Mouse (Mus musculus) stomach, embryonic 14.5 days (tissue): ENCODE results near the gene Ndufb6. TPM values are rescaled to one million over a fixed set of nuclear protein-coding genes. Genes with fewer than 3 reads are reported as not detected.
A peak's percentile ranks its signal among the peaks of the same experiment; 100 is the strongest.

Experiments used
- ATAC-seq: fragments of 200-750 bp; cut with Nextera tagmentation; 2 replicates; pipeline ENCODE4 v1.8.0; 2017; ENCODE audit warnings: low read depth, moderate TSS enrichment; ENCODE audit not compliant: insufficient number of reproducible peaks, insufficient read depth, low FRiP score
- H3K27ac ChIP-seq: fragments of 300-500 bp; sonication (generic); 2 replicates; pipeline ENCODE4 v1.5.1; 2014; ENCODE audit warnings: mild to moderate bottlenecking, low read length, moderate library complexity, mixed read lengths
- H3K27me3 ChIP-seq: fragments of 300-500 bp; sonication (generic); 2 replicates; pipeline ENCODE4 v1.6.1; 2014; ENCODE audit warnings: low read length, control low read depth, mixed read lengths; ENCODE audit not compliant: control insufficient read depth, insufficient read depth
- H3K36me3 ChIP-seq: fragments of 300-500 bp; sonication (generic); 2 replicates; pipeline ENCODE4 v1.6.1; 2014; ENCODE audit warnings: mild to moderate bottlenecking, control low read depth, low read length, moderate library complexity, mixed read lengths; ENCODE audit not compliant: control insufficient read depth, insufficient read depth
- H3K4me1 ChIP-seq: fragments of 300-500 bp; sonication (generic); 2 replicates; pipeline ENCODE4 v1.6.1; 2014; ENCODE audit warnings: low read length, control low read depth, mixed read lengths; ENCODE audit not compliant: control insufficient read depth, insufficient read depth
- H3K4me2 ChIP-seq: fragments of 300-500 bp; sonication (generic); replicated peaks from 2 replicates; pipeline ENCODE4 v1.6.1; 2014; ENCODE audit warnings: low read depth, low read length, control low read depth
- H3K4me3 ChIP-seq: fragments of 300-500 bp; sonication (generic); 2 replicates; pipeline ENCODE4 v1.5.1; 2014; ENCODE audit warnings: low read depth, low read length, control low read depth
- H3K9ac ChIP-seq: fragments of 300-500 bp; sonication (generic); replicated peaks from 2 replicates; pipeline ENCODE4 v1.6.1; 2014; ENCODE audit warnings: low read depth, mild to moderate bottlenecking, control low read depth, low read length, moderate library complexity, mixed read lengths
- H3K9me3 ChIP-seq: fragments of 300-500 bp; sonication (generic); 2 replicates; pipeline ENCODE4 v1.6.1; 2016; ENCODE audit warnings: low read depth, low read length, control low read depth; ENCODE audit not compliant: control insufficient read depth
- WGBS: fragments of 180-500 bp; shearing (Covaris S2); extraction: QIAGEN DNeasy Blood & Tissue Kit; methylation state at CpG from one replicate; pipeline ENCODE4 v1.1.7; 2014; 5-methylcytosine and 5-hydroxymethylcytosine counted together
- polyA plus RNA-seq: library from polyadenylated mRNA; unstranded; fragments of >200 nt; fragmentation: Nextera tagmentation; extraction: Ambion mirVana; gene quantifications from 2 replicates; pipeline ENCODE4 v1.2.1, GENCODE M21; 2014

The Ndufb6 gene
- polyA plus RNA-seq = 294 and 304 TPM in 2 replicates

GRCm38 (mm10) chr4:40279276-40279900 is at the start of gene Ndufb6:
Gene Ndufb6 (minus strand): TSS chr4:40279421.
- under 1% methylated on average over 36 of the region's 36 CpGs for WGBS
- H3K36me3 ChIP-seq = peaks cover 6% of the 10 kb centered on the region; the same call in 1 of the 2 replicates
- peak within 1 kb of the TSS; percentile 77 for H3K4me2 ChIP-seq
- peak within 1 kb of the TSS; percentile 80 for H3K4me3 ChIP-seq
- H3K27ac ChIP-seq = peak within 1 kb of the TSS; percentile 81; the same call in 1 of the 2 replicates
- H3K27me3 ChIP-seq = no peaks in the 10 kb centered on the region
- H3K9ac ChIP-seq = peak within 1 kb of the TSS; percentile 85
- no peaks in the 10 kb centered on the region for H3K9me3 ChIP-seq
- peaks cover 3% of the 10 kb centered on the region for H3K4me1 ChIP-seq
- peak; percentile 93 for ATAC-seq

GRCm38 (mm10) chr4:40327161-40327560 is 47.9 kb upstream of the Ndufb6 start:
- Histone ChIP-seq H3K27me3 (no peaks in the 10 kb centered on the region), H3K36me3 (no peaks in the 10 kb centered on the region), H3K27ac (no peak overlapping the region), H3K4me3 (no peak overlapping the region), H3K9ac (no peak overlapping the region), H3K4me1 (no peaks in the 10 kb centered on the region), H3K9me3 (no peaks in the 10 kb centered on the region), H3K4me2 (no peak overlapping the region)
- 94% methylated on average over 3 of the region's 3 CpGs for WGBS
- ATAC-seq = no peak

GRCm38 (mm10) chr4:40324620-40325019 is 45.4 kb upstream of the Ndufb6 start:
- Histone ChIP-seq H3K9ac (no peak overlapping the region), H3K4me2 (no peak overlapping the region), H3K36me3 (no peaks in the 10 kb centered on the region), H3K9me3 (no peaks in the 10 kb centered on the region), H3K27me3 (no peaks in the 10 kb centered on the region), H3K4me1 (no peaks in the 10 kb centered on the region), H3K4me3 (no peak overlapping the region), H3K27ac (no peak overlapping the region)
- WGBS = 86% methylated on average over 7 of the region's 7 CpGs
- ATAC-seq = no peak

- 80% methylated on average over 3 of the region's 3 CpGs for WGBS
- H3K27me3 ChIP-seq = no peaks in the 10 kb centered on the region
- H3K4me1 ChIP-seq = no peaks in the 10 kb centered on the region
- no peak overlapping the region for H3K27ac ChIP-seq
- H3K36me3 ChIP-seq = no peaks in the 10 kb centered on the region
- no peak overlapping the region for H3K4me2 ChIP-seq
- no peak overlapping the region for H3K9ac ChIP-seq
- H3K9me3 ChIP-seq = no peaks in the 10 kb centered on the region
- H3K4me3 ChIP-seq = no peak overlapping the region
- no peak for ATAC-seq
Observed at GRCm38 (mm10) chr4:40317404-40317803, 38.2 kb upstream of the Ndufb6 start.

- WGBS = 79% methylated on average over 6 of the region's 6 CpGs
- ATAC-seq = no peak
Observed at GRCm38 (mm10) chr4:40313026-40313425, 33.8 kb upstream of the Ndufb6 start.

GRCm38 (mm10) chr4:40312213-40312612 is 33.0 kb upstream of the Ndufb6 start:
- no peak for ATAC-seq
- no peaks in the 10 kb centered on the region for H3K27me3 ChIP-seq
- H3K4me1 ChIP-seq = no peaks in the 10 kb centered on the region
- WGBS = 52% methylated on average over 1 of the region's 1 CpGs
- H3K27ac ChIP-seq = no peak overlapping the region
- no peak overlapping the region for H3K4me2 ChIP-seq
- no peaks in the 10 kb centered on the region for H3K36me3 ChIP-seq
- H3K9ac ChIP-seq = no peak overlapping the region
- no peaks in the 10 kb centered on the region for H3K9me3 ChIP-seq
- H3K4me3 ChIP-seq = no peak overlapping the region

More at GRCm38 (mm10) chr4:40313026-40313425, 33.8 kb upstream of the Ndufb6 start:
- H3K27me3 ChIP-seq = no peaks in the 10 kb centered on the region
- H3K9ac ChIP-seq = no peak overlapping the region
- no peak overlapping the region for H3K4me3 ChIP-seq
- no peaks in the 10 kb centered on the region for H3K9me3 ChIP-seq
- H3K27ac ChIP-seq = no peak overlapping the region
- H3K4me1 ChIP-seq = no peaks in the 10 kb centered on the region
- no peaks in the 10 kb centered on the region for H3K36me3 ChIP-seq
- H3K4me2 ChIP-seq = no peak overlapping the region

- Histone ChIP-seq H3K9ac (no peak overlapping the region), H3K27me3 (no peaks in the 10 kb centered on the region), H3K4me3 (no peak overlapping the region), H3K4me2 (no peak overlapping the region), H3K36me3 (no peaks in the 10 kb centered on the region), H3K27ac (no peak overlapping the region), H3K4me1 (no peaks in the 10 kb centered on the region), H3K9me3 (no peaks in the 10 kb centered on the region)
- WGBS = 68% methylated on average over 11 of the region's 11 CpGs
- no peak for ATAC-seq
Observed at GRCm38 (mm10) chr4:40310796-40311383, 31.7 kb upstream of the Ndufb6 start.

GRCm38 (mm10) chr4:40309682-40310081 is 30.5 kb upstream of the Ndufb6 start:
- Histone ChIP-seq H3K4me2 (no peak overlapping the region), H3K36me3 (no peaks in the 10 kb centered on the region), H3K27me3 (no peaks in the 10 kb centered on the region), H3K9ac (no peak overlapping the region), H3K9me3 (no peaks in the 10 kb centered on the region), H3K4me3 (no peak overlapping the region), H3K4me1 (no peaks in the 10 kb centered on the region), H3K27ac (no peak overlapping the region)
- no peak for ATAC-seq
